Mouse (Mus musculus): ENCODE results near the gene Bnc2.

The Bnc2 gene

DNA sequence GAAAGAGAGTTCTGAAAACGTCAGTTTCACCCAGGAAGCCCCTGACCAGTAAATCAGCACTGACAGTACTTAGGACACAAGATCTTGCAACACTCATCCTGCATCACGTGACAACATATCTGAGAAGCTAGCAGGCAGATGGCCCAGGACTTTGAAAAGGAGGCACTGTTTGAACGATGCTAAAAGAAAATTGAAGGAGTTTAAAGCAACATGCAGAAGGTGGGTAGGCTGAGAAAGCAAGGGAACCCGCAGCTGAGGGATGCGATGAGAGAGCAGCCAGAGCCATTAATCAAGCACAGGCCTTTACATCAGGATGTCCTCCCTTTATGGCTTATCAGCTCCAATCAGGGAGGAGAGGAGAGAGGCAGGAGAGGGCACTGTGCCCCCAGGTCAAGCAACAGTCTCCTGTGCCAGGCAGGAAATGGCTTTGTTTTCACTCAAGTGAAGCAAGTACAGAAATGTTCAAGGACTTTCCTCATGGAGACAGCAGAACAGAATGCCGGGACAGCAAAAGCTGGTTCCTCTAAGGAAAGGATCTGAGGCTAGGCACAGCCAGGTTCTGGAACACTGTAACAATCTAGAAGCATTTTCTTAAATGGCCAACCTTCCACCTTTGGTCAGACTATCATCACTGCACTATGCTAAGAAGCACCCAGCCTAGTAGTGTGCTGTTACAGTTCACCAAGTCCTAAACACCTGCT lies 267.6 kb downstream of the Bnc2 start:
- peak; percentile 53 for DNase-seq

DNA sequence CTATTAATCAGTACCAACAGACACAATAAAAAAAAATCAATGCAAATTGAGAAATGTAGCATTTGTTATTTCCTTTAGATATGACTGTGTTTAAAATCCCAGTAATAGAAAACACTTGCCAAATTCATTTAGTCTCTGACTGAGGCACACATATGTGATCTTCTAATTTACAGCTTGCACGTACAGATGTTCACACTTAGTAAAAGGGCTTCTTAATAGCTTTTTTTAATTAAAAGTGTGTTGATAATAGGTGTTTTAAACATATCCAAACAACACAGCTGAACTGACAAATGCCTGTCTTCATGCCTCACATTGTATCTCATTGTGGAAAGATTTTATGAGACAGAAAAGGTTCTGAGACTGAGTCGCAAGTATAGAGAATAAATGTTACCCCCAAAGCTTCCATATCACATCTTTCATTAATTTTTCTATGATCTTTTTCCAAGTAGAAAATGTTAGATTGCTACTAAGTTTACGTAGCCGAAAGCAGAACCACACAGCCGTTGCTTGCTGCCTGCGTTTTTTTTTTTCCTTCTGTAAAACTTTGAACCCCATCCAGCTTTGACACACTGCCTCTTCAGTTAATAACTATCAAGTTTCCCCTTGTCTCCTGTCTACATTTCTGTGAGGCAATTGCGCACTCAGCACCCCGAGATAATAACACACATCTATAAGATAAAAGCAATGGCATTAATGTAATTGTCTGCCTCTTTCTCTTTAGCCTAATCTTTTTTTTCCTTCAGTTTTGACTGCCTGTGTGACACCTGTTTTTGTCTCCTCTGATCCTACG lies 271.5 kb downstream of the Bnc2 start:
- DNase-seq: no peak

DNA sequence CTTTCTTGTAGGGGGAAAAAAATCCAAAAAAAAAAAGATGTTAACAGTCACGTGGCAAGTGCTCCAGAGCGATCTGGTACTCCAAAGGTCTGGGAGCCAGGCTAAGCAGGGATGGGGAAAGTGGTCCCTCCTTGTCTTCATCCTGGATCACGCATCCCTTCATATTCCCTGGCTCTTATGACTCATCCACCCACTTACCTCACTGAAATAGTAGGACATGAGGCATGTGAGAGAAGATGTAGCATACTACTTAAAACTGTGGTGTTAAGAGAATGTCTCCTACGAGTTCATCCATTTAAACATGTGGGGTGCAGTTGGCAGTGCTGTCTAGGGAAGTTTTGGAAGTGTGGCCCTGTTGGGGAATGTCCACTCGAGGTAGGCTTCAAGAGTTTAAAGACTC lies 286.1 kb downstream of the Bnc2 start:
- no peak for DNase-seq

DNA sequence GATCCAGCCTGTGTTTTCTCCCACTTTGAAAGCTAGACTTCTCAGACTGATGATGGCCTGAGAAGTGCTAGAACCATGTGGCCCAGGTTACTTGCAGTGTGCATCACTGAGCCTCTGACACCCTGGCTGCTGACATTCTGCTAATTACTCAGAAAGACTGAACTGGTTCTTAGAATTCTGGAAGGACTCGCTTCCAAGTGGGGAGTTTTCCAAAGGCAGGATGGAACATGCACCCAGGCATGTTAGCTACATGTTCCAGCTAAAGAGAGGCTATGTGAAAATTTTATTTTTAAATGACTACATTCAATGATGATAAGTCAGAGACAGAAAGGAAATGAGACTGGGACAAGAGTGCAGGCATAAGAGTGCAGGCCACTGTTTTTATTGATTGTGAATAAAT lies 289.9 kb downstream of the Bnc2 start:
- DNase-seq: no peak

DNA sequence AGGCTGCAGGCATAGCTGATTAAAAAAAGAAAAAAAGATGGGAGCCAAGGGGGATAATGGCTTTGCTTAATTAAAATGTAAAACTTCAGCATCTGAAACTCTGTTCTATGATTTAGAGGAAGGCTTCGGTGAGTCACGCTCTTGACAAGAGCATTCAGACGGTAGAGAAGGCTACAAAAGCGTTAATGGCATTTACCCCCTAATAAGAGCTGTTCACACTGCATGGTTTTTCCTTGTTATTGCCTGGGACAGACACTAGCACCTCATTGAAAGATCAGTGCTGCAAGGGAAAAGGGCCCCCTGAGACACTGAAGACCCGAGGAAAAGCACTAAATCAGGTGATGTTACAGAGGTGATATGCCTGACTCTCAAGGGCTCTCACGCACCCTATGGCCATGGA lies 295.8 kb downstream of the Bnc2 start:
- DNase-seq: no peak

DNA sequence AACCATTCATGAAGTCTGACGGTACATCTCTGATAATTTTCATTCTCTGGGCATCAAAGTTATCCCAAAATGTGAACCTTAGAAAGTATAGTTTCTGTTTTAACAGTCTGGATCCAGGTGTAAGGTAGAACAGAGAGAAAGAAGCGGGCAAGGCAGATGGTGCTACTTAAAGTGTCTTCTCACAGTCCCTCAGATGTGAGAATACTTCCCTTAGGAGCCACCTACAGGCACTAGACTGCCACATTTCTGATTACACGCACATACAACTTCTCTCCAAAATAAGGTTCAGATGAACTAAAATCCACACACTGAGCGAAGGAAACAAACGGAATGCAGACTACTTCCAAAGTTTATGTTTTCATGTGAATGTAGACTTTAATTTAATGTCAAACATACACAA lies 297.6 kb downstream of the Bnc2 start:
- DNase-seq: no peak

DNA sequence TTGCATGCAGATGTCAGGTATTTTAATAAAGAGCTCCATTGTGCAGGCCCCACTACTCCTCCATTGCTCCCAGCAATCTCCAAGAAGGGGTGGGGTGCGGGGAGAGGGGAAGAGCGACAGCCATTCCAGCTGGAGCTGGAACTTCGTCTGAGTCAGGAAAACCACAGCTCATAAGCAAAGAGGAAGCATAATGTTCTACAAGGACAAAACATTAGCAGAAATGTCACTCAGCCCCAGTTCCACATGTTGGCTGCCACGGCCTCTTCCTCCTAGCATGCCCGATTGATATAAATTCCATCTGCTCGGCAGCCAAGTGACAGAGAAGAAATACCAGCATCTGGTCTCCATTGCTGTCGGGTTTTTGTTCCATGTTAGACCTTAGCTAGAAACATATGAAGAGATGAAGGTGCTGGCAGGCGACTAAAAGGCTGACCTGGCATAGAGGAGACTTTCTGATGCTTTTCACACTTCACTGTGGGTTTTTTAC lies 312.7 kb downstream of the Bnc2 start:
- DNase-seq: no peak

DNA sequence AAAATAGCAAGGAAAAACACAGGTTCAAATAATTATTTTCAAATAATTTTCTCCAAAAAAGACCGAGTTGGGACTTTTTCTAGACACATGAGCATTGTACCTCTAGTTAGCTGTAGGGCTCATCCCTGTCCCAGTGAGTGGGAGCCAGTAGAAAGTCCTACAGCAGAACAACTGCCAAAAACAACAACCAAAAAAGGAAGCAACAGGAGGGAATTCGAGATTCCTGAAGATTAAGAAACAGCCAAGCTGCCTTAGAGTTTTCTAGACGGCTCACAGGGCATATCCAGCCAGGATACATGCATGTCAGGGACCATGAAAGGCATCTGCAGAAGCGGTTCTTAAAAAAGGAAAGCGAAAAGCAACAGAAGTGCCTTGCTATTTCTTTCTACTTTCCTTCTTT lies 313.9 kb downstream of the Bnc2 start:
- DNase-seq: no peak

DNA sequence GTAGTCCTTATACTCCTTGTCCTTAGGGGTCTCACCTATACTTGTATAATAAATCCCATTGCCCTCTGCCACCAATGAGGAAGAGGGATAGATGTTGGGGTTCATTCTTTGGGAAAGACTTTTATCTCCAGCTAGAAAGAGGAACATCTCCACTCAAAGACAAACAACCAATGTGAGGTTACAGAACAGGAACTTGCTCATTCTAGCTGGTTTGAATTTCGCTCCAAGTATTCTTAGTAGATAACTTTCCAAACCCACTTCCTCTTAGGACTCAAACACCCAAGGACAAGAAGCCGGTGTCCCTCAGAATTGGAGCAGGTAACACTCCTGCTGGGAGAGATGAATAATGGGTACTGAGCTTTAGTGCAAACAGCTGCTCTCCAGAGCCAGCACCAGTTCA lies 315.1 kb downstream of the Bnc2 start:
- no peak for DNase-seq

DNA sequence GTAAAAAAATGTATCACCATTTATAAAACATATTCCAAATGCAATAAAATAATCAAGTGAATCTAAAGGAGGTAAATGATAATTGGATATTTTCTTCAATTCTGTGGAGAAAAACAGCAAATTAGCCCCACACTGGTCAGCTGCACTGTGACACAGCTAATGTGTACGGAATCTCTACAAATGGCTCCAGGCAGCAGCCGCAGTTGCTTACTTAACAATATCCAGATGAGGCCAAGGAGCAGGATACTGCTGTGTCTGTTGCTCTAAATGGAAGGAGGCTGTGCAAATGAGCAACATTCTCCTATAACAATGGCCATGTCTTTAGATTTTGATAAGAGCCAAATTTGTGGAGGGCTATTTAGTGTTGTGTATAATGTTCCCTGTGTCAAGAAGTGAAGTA lies 316.9 kb downstream of the Bnc2 start:
- no peak for DNase-seq

DNA sequence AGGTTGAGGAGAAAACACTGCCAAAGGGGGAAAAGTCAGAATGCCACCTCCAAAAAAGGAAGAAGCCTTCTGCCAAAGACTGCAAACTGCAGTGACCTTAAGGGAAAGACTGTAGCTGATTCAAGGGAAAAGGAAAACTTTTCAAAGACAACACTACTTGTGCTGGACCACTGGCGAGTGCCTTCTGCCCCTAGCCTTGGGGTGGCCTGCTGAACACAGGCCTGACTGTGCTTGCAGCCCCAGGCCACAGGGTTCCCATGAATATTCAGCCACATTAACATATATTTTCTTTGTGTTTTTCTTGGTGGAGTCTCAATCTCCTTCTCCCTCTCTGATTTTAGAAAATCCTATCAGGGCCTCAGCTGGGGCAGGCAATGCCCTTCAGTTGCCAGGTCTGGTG lies 317.7 kb downstream of the Bnc2 start:
- DNase-seq: no peak

DNA sequence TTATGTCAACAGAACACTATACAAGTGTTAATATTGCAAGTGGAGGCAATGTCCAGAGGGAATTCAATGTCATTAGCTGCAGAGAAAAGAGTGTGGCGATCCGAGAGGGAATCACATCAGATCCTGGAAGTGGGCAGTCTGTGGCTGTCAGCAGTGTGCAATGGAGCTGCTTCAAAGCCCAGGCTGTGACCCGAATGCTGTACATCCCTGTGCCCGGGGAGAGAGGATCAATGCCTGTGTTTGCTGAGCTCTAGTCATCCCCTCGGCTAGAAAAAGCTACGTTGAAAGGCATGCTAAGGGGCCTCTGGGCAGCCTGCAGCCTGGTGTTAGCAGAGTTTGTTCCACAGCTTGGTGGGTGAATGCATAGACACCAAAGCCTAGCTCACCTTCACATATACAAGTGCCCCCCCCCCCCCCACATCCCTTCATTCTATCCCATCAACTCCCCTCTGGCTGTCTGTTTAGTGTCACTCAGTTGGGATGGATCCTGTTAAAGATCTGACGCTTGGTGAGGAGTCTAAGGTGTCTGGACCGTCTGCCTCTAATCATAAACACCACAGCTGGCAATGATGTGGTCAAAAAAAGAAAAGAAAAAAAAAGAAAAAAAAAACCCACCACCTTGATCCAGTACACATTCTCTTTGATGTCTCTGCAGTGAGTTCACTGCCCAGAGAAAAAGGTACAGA lies 318.5 kb downstream of the Bnc2 start:
- no peak for DNase-seq

DNA sequence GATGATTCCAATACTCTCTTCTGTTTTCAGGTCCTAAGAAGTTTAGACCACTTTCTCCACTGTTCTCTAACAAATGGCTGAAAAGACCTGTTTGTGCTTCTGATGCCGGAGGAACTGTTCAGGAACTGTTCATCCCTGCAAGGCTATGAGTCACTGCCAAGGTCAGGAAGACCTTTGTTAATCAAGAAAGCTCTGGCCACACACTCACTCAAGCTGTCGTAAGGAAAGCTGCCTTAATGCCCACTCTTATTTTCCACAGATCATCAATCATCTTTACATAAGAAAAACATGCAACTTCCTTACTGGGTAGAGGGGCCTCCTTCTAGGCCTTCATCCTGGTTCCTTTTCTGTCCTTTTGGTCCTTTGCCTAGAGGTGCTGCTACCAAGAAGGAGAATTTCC lies 322.4 kb downstream of the Bnc2 start:
- no peak for DNase-seq

DNA sequence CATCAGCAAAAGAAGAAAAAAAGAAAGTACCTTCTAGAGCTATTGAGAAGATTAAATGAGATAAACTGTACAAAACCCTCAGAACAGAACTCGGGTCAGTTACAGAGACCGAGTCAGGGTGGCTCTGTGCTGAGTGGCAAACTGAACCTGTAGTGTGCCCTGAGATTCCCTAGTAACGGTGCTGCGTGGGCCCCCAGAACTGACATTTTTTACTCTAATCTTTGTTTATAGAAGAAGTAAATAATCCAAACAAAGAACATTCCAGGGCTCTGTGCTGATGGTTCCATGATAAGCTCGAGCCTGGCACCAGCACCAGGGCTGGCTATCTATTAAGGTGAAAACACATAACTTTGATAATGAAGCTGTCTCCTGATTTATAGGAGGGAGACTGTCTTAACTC lies 325.5 kb downstream of the Bnc2 start:
- no peak for DNase-seq

DNA sequence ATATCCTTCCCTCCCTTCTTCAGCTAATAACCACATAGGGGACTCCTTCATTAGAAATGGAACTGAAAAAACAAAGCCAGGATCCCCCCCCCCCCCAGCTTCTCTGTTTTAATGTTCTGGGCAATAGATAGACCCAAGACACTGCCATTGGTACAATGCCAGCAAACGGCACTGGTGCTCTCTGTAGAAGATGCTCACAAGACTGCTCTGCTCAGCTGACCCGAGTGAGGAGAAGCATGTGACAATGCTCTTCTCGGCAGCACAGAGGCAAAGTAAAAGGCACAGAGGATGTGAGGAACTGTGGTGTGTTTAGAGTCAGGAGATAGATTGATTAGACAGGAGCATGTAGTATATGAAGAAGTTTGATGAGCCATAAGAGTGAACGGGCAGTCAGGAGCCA lies 335.9 kb downstream of the Bnc2 start:
- no peak for DNase-seq

DNA sequence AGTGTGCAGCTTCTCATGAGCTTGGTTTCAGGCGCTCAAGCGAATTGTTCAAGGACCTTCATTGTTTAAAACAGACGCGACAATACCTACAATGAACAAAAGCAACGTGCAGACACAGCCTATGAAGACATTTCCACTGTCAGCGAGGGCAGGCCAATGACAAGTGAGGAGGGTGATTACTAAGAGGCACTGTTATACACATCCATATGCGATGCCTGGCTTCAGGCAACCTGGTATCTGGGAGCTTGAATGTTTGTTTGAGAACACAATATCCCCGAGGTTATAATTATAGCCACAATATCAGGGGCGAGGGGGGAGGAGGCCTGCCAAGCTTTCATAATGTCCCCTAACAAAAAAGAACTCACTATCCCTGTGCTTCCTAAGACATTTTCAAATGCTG lies 343.1 kb downstream of the Bnc2 start:
- no peak for DNase-seq

DNA sequence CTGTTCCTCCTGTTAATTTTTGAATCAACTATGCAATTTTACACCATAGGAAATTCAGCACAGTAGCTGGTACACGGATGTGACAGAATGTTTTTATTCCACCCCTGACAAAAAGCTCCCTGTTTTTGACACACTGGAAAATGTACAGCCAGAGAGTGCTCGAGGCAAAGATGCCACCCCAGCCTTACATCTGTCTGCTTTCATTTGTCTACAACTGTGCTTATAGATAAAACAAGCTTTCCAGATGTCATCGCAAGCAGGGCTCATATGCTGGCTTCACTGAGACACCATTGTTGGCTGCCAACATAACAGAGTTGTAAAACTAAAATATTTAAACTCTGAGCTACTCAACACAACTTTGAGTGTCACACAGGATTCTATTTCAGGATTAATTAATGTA lies 343.6 kb downstream of the Bnc2 start:
- no peak for DNase-seq

DNA sequence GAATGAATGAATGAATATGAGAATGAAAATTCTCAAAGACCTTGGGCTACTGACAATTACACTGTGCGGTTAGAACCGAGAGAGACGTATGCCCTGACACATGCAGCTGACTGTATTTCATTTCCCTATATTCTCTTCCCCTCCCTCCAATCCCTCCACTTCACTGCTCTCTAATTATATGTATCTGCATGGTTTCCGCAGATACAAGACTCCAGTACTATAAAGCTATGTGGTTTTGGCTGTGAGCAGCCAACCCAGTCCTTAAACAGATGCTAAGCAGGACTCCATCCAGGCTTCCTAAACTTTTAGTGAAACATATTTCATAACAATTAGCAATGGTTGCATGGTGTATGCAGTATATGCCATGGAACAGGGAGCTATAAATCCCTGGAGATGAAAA lies 344.6 kb downstream of the Bnc2 start:
- DNase-seq: no peak

DNA sequence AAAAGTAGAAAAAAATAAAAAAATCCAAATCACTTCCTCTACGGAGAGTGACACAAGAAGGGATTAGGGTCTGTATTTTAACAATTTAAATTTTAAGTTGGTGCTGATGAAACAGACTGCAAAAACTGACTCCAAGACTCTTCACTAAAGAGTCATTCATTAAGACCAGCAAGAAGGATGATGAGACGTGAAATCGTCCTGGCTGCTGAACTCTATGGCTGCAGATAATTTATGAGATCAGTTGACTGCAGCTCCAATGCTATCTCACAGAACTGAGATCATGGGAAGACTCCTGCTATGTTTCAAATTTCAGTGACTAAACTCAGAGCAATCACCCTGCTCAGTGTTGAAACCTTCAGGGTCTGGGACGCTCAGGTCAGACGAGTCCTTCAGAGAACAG lies 345.4 kb downstream of the Bnc2 start:
- no peak for DNase-seq

DNA sequence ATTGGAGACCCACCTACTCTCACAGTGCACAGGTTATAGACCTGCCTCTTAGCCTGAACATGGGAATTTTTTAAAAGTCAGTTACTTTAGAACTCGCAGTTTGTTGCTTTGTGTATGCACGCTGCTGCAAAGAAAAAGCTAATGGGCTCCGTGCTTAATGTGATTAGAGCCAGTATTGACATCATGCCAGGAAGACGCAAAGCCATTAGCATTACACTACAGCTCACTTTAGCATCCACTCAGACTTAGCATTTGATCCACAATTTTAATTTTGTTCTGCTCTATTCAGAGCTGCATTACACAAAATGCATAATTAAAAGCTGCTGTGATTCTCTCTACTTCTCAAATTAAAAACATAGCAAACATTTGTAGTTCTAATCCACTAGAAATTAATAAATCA lies 350.7 kb downstream of the Bnc2 start:
- no peak for DNase-seq

DNA sequence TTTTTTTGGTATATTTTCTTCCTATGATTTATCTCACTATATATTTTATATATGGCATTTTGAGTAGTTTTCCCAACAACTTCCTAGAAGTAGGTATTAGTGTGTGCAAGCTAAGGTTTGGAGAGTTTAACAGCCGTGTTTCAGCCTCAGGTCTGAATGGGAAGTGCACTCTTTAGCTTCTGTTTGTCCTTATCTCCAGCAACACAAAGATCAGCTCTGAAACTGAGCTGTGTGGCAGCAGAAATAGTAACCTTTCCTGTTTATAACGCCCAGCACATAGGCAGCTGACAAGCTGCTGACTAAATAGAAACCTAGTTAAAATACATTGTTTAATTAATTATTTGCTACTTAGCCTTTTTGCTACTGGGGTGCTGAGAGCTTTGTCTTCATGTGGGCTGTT lies 353.5 kb downstream of the Bnc2 start:
- DNase-seq: no peak

DNA sequence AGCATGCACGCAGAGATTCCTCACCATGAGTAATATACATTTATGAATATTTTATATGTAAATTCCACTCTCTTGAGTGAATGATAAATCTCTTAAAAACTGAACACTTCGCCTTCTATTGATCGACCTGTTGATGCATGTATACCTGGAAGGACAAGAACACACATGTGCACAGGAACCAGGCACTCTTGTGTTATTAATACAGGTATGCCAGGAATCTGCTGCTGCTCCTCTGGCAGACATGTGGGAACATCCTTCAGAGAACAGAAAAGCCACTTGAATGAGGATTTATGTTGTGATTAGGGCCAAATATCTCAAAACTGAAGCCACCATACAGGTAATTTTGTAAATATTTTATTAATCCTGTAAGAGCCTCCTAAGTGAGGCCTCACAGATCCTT lies 357.7 kb downstream of the Bnc2 start:
- no peak for DNase-seq

DNA sequence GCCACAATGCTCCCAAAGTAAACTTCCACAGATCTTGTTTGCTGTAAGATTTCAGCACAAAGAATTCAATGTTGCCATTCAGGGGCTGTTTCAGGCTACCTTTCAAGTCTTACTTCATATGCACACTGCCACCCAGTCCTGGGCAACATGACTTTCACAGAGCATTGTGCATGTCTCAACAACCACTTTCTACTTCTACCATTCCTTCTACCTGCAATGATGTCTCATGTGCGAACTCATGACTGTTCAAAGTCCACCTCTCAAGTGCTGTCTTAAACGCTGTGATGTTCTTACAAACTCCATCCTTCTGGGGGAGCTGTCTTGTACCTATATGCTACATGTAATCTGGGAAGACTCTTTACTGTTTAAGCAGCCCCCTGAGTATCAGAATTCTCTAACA lies 363.7 kb downstream of the Bnc2 start:
- DNase-seq: no peak

DNA sequence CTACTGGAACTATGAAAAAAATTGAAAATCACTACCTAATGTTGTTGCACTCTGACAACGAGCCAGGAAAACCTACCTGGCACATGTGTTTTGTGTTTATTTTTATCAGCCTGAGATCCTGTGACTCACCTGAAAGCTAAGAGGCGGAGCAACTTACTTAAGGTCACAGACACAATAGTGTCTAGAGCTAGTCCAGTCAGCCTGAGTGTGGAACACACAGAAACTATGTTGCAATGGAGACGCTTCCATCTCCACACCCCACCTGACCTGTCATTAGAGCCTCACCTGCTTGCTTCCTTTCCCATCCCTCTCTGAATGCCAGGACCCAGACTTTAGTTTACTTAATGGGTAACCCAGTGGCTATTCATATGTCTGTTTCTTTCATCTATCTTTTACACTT lies 364.2 kb downstream of the Bnc2 start:
- no peak for DNase-seq
